Mouse (Mus musculus) liver, embryonic 12.5 days (tissue): ENCODE results near the gene Atp6v1fnb. TPM values are rescaled to one million over a fixed set of nuclear protein-coding genes. Genes with fewer than 3 reads are reported as not detected.
A peak's percentile ranks its signal among the peaks of the same experiment; 100 is the strongest.

Experiments
- ATAC-seq: fragments of 200-750 bp; cut with Nextera tagmentation; 2 replicates; pipeline ENCODE4 v1.8.0; 2017; ENCODE audit warnings: moderate number of reproducible peaks, mild to moderate bottlenecking, moderate library complexity
- H3K27ac ChIP-seq: fragments of 300-500 bp; sonication (generic); 2 replicates; pipeline ENCODE4 v1.5.1; 2016; ENCODE audit warnings: mild to moderate bottlenecking
- H3K27me3 ChIP-seq: fragments of 300-500 bp; sonication (generic); replicated peaks from 2 replicates; pipeline ENCODE4 v1.6.1; 2016; ENCODE audit warnings: mild to moderate bottlenecking, moderate library complexity
- H3K36me3 ChIP-seq: fragments of 300-500 bp; sonication (generic); 2 replicates; pipeline ENCODE4 v1.6.1; 2016; ENCODE audit warnings: mild to moderate bottlenecking, moderate library complexity
- H3K4me1 ChIP-seq: fragments of 300-500 bp; sonication (generic); 2 replicates; pipeline ENCODE4 v1.6.1; 2016
- H3K4me2 ChIP-seq: fragments of 300-500 bp; sonication (generic); 2 replicates; pipeline ENCODE4 v1.6.1; 2016; ENCODE audit warnings: mild to moderate bottlenecking, moderate library complexity
- H3K4me3 ChIP-seq: fragments of 300-500 bp; sonication (generic); 2 replicates; pipeline ENCODE4 v1.5.1; 2016; ENCODE audit warnings: mild to moderate bottlenecking, moderate library complexity
- H3K9ac ChIP-seq: fragments of 300-500 bp; sonication (generic); 2 replicates; pipeline ENCODE4 v1.6.1; 2016; ENCODE audit warnings: mild to moderate bottlenecking, moderate library complexity
- H3K9me3 ChIP-seq: fragments of 300-500 bp; sonication (generic); replicated peaks from 2 replicates; pipeline ENCODE4 v1.6.1; 2016; ENCODE audit warnings: mild to moderate bottlenecking, moderate library complexity
- WGBS: fragments of 180-500 bp; shearing (Covaris S2); methylation state at CpG from one replicate; pipeline ENCODE4 v1.1.7; 2016; ENCODE audit not compliant: insufficient replicate concordance; 5-methylcytosine and 5-hydroxymethylcytosine counted together
- polyA plus RNA-seq: library from polyadenylated mRNA; unstranded; fragments of >200 nt; fragmentation: Nextera tagmentation; extraction: Ambion mirVana; gene quantifications from 2 replicates; pipeline ENCODE4 v1.2.1, GENCODE M21; 2016

The Atp6v1fnb gene
- polyA plus RNA-seq, 1 experiment from 2014 or later, result not detected

DNA sequence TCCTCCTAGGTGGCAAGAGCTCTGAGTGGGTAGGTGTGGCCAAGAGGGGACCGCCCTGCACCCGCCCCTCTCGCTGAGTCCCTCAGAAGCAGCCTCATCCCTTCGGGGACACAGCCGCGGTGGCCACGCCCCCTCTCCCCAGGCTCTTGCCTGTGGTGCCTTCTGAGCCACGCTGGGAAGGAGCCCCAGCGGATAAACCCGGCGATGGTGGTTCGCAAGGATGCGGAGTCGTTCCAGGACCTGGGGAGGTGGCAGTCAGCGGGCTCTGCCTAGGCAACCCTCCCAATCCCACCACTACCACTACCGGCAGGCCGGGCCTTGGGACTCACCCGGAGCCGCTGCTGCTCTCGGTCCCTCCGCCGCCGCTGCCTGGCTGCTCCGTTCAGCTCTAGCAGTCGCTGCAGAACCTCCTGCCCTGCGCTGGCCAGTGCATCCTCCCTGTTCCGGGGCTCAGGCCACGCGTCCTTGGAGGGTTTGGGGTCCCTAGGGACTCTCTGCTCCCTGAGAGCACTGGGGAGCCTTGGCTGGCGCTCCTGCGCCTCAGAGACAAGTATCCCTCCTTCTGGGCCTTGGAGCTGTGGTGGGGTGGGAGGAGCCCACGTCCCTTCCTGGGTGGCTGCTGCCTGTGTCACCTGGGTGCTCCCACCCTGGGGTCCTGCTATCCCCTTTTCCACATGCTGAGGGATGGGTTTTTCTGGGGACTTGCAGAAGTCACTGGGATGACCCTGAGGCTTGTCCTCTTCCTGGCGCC lies 2.9 kb downstream of the Atp6v1fnb start:
- Histone ChIP-seq H3K36me3 (peaks cover 25% of the 10 kb centered on the region), H3K4me3 (peak overlapping the region; percentile 57), H3K27me3 (peaks cover 43% of the 10 kb centered on the region), H3K9ac (peak overlapping the region; percentile 68), H3K27ac (no peak overlapping the region), H3K4me2 (peak overlapping the region; percentile 81), H3K9me3 (no peaks in the 10 kb centered on the region), H3K4me1 (peaks cover 16% of the 10 kb centered on the region)
- whole genome bisulfite sequencing, result 4% methylated on average over 33 of the region's 33 CpGs
- peak; percentile 98 for ATAC-seq

DNA sequence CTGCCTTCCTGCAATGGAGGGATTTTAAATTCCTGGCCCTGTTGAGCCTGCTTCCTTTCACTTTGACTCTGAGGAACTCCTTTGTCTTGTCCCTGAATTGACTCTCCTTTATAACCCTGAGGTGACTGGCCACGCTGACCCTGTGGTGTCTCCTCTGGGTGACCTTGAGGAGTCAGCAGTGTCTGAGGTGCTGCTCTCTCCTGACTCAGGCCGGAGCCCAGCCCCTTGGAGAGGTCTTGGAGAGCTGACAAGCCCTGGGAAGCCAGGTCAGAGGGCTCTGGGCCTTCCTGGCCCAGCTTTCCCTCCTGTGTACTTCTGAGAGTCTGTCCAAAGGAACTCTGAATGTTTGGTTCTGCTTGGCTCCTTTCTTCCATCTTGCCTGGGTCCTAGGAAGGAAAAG lies 3.5 kb downstream of the Atp6v1fnb start:
- H3K4me1 ChIP-seq, result peaks cover 16% of the 10 kb centered on the region
- H3K9me3 ChIP-seq, result no peaks in the 10 kb centered on the region
- H3K27ac ChIP-seq, result no peak overlapping the region
- peak overlapping the region; percentile 81 for H3K4me2 ChIP-seq
- WGBS, result 65% methylated on average over 2 of the region's 2 CpGs
- 0 out of 2 replicates have a peak overlapping the region, but pooled peaks have one; percentile 68 for H3K9ac ChIP-seq
- peak overlapping the region; percentile 57; the same call in 1 of the 2 replicates for H3K4me3 ChIP-seq
- no peak for ATAC-seq
- peaks cover 43% of the 10 kb centered on the region for H3K27me3 ChIP-seq
- peaks cover 22% of the 10 kb centered on the region for H3K36me3 ChIP-seq

DNA sequence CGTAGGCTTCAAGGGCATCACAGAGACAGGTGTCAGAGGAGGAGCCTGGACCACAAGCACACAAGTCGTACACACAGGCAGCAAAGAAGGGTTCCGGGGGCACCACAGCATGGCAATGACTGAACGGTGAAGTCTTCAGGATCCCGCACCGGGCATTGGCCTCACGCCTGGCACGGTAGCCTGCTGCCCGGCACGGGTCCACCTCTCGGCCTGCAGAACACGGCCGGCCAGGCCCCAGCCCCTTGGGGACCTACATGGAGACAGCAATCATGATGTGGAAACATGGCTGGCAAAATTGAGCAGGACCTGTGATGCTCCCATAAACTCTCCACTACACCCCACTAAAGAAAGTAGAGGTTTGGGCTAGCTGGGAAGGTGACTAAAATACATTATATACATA lies 11.5 kb downstream of the Atp6v1fnb start:
- no peaks in the 10 kb centered on the region for H3K36me3 ChIP-seq
- no peaks in the 10 kb centered on the region for H3K9me3 ChIP-seq
- H3K4me2 ChIP-seq, result no peak overlapping the region
- H3K4me3 ChIP-seq, result no peak overlapping the region
- peaks cover 10% of the 10 kb centered on the region for H3K4me1 ChIP-seq
- H3K27me3 ChIP-seq, result peaks cover 65% of the 10 kb centered on the region
- 78% methylated on average over 13 of the region's 13 CpGs for WGBS
- H3K9ac ChIP-seq, result no peak overlapping the region
- no peak overlapping the region for H3K27ac ChIP-seq
- no peak for ATAC-seq

DNA sequence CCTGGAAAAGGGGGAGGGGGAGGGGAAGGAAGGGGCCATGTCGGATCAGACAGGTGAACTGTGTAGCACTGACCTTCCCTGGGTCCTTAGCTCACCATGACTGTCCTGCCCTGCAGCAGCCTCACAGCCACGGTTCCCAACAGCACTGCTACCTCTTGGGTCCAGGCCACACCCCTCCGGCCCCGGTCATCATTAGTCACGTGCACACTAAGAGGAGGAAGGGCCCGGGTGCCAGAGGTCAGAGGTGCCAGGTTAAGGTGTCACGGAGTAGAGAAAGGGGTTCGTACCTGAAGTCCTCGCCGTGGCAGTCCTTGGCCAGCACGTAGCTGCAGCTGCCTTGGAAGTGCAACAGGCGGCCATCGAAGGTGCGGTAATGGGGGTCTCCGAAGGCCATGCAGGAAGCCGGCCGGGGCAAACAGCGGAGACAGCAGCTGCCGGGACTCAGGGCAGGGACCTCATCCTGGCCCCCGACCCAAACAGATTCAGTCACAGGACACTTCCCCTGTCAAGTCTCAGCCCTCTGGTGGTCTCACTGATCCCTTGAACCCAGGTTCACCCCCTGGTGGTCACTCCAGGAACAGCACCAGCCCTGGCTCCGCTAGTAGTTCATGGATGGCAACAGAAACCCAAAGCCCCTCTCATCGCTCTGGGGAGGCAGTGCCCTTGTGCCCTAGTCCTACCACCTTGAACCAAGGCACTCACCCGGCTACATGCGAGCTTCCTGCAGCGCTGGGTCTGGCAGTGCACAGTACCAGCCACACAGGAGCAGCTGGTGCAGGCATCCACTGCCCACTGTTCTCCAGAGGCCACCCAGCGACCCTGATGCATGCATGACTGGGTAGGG lies 13.7 kb downstream of the Atp6v1fnb start:
- peaks cover 10% of the 10 kb centered on the region for H3K4me1 ChIP-seq
- H3K9me3 ChIP-seq, result no peaks in the 10 kb centered on the region
- peak; percentile 60 for ATAC-seq
- H3K27me3 ChIP-seq, result peaks cover 71% of the 10 kb centered on the region
- no peak overlapping the region for H3K27ac ChIP-seq
- H3K4me2 ChIP-seq, result peak overlapping the region; percentile 78
- 7% methylated on average over 26 of the region's 26 CpGs for WGBS
- peak overlapping the region; percentile 41; the same call in 1 of the 2 replicates for H3K9ac ChIP-seq
- H3K36me3 ChIP-seq, result no peaks in the 10 kb centered on the region
- H3K4me3 ChIP-seq, result peak overlapping the region; percentile 50

DNA sequence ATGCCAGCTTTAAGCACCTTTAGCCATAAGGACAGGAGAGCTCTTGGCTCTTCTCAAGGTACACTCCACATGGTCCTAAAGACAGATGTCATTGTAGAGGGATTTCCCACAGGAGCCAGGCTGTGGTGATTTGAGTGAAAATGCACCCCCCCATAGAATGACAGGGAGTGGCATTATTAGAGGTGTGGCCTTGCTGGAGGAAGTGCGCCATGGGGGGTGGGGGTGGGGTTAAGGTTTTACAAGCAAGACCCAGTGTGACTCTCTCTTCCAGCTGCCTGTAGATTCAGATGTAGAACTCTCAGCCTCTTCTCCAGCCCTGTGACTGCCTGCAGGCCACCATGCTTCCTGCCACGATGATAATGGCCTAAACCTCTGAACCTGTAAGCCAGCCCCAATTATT lies 14.7 kb downstream of the Atp6v1fnb start:
- Histone ChIP-seq H3K4me2 (no peak overlapping the region), H3K36me3 (no peaks in the 10 kb centered on the region), H3K9ac (no peak overlapping the region), H3K4me3 (no peak overlapping the region), H3K4me1 (peaks cover 10% of the 10 kb centered on the region), H3K27me3 (peaks cover 81% of the 10 kb centered on the region), H3K27ac (no peak overlapping the region), H3K9me3 (no peaks in the 10 kb centered on the region)
- ATAC-seq, result no peak
- WGBS, result 37% methylated on average over 2 of the region's 2 CpGs

DNA sequence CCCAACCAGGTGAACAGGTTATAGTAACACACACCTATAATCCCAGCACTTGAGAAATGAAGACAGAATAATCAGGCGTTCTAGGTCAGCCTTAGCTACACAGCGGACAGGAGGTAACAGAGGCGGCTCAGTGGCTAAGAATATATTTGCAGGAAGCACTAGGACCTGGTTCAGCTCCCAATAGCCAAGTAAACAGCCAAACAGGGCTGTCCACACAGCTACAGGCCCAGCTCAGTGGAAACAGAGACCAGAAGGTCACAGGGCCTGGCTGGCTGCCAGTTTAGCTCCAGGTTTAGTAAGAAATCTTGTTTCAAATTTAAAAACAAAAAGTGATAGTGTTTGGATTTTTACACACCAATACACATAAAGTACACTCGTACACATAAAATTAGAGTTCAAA lies 22.9 kb downstream of the Atp6v1fnb start:
- peaks cover 95% of the 10 kb centered on the region for H3K27me3 ChIP-seq
- H3K9ac ChIP-seq, result no peak overlapping the region
- H3K36me3 ChIP-seq, result no peaks in the 10 kb centered on the region
- H3K4me1 ChIP-seq, result peaks cover 7% of the 10 kb centered on the region
- H3K27ac ChIP-seq, result no peak overlapping the region
- H3K9me3 ChIP-seq, result no peaks in the 10 kb centered on the region
- H3K4me2 ChIP-seq, result no peak overlapping the region
- WGBS, result 62% methylated on average over 4 of the region's 4 CpGs
- ATAC-seq, result no peak
- no peak overlapping the region for H3K4me3 ChIP-seq

DNA sequence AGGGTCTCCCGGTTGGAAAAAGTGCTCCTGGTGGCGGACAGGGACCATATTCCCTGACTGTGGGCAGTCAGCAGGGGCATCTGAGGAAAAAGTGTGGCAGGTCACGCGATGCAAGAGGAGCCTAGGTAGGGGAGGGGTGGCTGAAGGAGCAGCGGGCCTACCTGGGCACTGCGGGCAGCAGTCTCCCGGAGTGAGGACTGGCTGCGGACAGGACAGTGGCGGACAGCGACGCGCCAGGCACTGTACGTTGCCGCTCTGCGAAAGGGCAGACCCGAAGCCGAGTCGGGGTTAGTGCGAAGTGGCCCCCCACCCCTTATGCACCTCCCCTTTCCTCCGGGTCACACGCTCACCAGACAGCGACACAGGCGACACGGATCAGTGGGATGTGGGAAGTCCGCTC lies 25.0 kb downstream of the Atp6v1fnb start:
- 0 out of 2 replicates have a peak, but pooled peaks have one; percentile 6 for ATAC-seq
- no peaks in the 10 kb centered on the region for H3K36me3 ChIP-seq
- peaks cover 75% of the 10 kb centered on the region for H3K27me3 ChIP-seq
- H3K4me3 ChIP-seq, result no peak overlapping the region
- H3K4me2 ChIP-seq, result no peak overlapping the region
- 14% methylated on average over 25 of the region's 25 CpGs for WGBS
- H3K4me1 ChIP-seq, result peaks cover 22% of the 10 kb centered on the region
- no peaks in the 10 kb centered on the region for H3K9me3 ChIP-seq
- no peak overlapping the region for H3K9ac ChIP-seq
- no peak overlapping the region for H3K27ac ChIP-seq

DNA sequence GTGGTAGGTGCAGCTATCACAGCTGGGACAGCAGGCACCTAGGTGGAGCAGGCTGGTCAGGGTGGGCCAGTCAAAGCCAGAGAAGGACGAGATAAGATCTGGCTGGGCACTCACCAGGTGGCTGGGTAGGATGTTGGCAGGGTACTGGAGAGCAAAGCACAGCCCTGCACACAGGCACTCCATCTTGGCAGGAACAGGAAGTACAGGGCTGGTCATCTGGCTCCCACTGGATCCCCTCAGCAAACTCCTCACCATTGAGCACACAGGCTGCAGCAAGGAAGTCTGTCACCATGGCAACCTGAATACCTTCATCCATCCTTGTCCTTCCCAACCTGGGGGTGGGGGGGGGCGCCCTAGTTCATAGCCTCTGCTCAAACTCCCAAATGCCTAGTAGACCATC lies 26.6 kb downstream of the Atp6v1fnb start:
- WGBS, result 16% methylated on average over 2 of the region's 2 CpGs
- no peak for ATAC-seq
- no peaks in the 10 kb centered on the region for H3K9me3 ChIP-seq
- no peak overlapping the region for H3K27ac ChIP-seq
- H3K4me2 ChIP-seq, result no peak overlapping the region
- no peak overlapping the region for H3K4me3 ChIP-seq
- H3K9ac ChIP-seq, result no peak overlapping the region
- no peaks in the 10 kb centered on the region for H3K36me3 ChIP-seq
- H3K27me3 ChIP-seq, result peaks cover 60% of the 10 kb centered on the region
- peaks cover 26% of the 10 kb centered on the region for H3K4me1 ChIP-seq

DNA sequence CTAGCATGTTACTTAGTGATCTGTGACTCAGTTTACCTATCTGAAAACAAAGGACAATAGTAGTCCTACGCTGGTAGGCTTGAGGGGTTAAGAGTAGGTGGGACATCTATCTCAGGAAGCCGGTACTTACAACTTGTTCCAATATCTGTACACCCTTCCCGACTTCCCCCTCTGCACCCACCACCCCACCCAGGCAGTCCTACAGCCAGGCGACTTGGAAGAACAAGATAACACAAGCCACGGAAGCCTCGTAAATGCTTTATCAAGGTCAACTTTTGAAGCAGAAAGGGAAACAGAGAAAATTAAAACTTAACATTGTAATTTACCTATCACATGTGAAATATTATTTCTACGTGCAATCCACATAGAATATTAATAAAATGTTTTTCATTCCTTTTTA lies 28.9 kb downstream of the Atp6v1fnb start:
- H3K27ac ChIP-seq, result no peak overlapping the region
- peak overlapping the region; percentile 28; the same call in 1 of the 2 replicates for H3K4me2 ChIP-seq
- 31% methylated on average over 7 of the region's 7 CpGs for WGBS
- peaks cover 51% of the 10 kb centered on the region for H3K27me3 ChIP-seq
- H3K36me3 ChIP-seq, result no peaks in the 10 kb centered on the region
- no peak overlapping the region for H3K9ac ChIP-seq
- H3K9me3 ChIP-seq, result no peaks in the 10 kb centered on the region
- no peak overlapping the region for H3K4me3 ChIP-seq
- ATAC-seq, result peak; percentile 52; the same call in 1 of the 2 replicates
- H3K4me1 ChIP-seq, result peaks cover 26% of the 10 kb centered on the region

DNA sequence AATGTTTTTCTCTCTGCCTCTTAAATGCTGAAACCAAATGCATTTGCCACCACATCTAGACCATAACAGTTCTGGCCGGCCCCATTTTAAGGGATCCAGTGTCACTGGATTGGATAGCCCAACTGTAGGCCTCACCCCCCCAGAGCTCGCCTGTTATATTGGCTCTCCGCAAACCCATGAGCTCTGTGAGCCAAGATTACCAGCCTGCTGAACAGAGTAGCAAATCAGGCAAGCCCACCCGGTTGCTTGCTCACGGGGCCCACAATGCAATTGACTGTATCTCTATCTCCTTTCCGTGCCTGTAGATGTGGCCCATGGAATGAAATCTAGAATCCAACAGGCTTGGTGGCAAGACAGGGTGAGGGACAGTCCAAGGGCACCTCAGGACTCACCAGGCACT lies 29.6 kb downstream of the Atp6v1fnb start:
- Histone ChIP-seq H3K4me1 (peaks cover 26% of the 10 kb centered on the region), H3K9me3 (no peaks in the 10 kb centered on the region), H3K4me2 (no peak overlapping the region), H3K27me3 (peaks cover 51% of the 10 kb centered on the region), H3K27ac (peak overlapping the region; percentile 49; the same call in 1 of the 2 replicates), H3K36me3 (no peaks in the 10 kb centered on the region), H3K4me3 (no peak overlapping the region), H3K9ac (peak overlapping the region; percentile 36; the same call in 1 of the 2 replicates)
- WGBS, result 34% methylated on average over 6 of the region's 6 CpGs
- ATAC-seq, result peak; percentile 45

DNA sequence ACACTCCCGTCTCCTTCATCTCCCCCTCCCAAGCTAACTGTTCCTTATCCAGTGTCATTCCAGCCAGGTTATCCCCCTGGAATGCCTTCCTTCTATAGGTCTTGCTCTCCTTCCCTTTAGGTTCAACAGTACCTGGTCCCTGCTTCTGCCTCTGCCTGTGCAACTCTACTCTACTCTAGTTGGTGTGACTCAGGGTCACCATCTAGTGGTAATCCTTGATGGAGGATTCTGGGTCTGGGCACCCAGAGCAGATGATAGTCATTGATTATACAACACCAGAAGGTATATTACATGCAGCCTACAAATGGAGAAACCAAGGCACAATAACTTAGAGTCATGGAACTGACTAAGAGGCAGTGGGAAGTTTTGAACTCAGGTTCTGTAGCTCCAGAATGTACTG lies 30.4 kb downstream of the Atp6v1fnb start:
- ATAC-seq, result no peak
- Histone ChIP-seq H3K4me3 (no peak overlapping the region), H3K27me3 (peaks cover 51% of the 10 kb centered on the region), H3K27ac (no peak overlapping the region), H3K9me3 (no peaks in the 10 kb centered on the region), H3K9ac (no peak overlapping the region), H3K4me1 (peaks cover 33% of the 10 kb centered on the region), H3K4me2 (no peak overlapping the region), H3K36me3 (no peaks in the 10 kb centered on the region)
- WGBS, result 74% methylated on average over 1 of the region's 1 CpGs

DNA sequence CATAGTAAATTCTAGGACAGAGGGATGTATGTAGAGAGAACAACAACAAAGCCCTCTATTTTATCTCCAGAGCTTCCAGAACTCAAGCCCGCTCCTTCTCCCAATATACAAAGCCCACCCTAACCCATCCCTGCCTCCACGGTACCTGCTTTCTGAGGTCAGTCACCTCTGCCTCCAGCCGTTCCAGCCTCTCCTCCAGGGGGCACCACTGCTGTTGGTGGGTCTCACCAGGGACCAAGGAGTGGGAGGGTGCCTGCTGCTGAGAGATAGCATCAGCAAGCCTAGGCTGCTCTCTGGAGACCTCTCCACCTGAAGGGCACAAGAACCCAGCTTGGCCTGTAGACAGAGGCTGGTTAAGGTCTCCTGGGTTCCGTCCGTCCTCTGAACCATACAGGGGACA lies 34.3 kb downstream of the Atp6v1fnb start:
- no peak overlapping the region for H3K4me3 ChIP-seq
- no peak for ATAC-seq

More for the DNA sequence above, 34.3 kb downstream of the Atp6v1fnb start:
- Histone ChIP-seq H3K9ac (no peak overlapping the region), H3K4me2 (no peak overlapping the region), H3K4me1 (peaks cover 32% of the 10 kb centered on the region), H3K27me3 (peaks cover 63% of the 10 kb centered on the region), H3K27ac (no peak overlapping the region), H3K9me3 (no peaks in the 10 kb centered on the region), H3K36me3 (no peaks in the 10 kb centered on the region)
- WGBS, result 67% methylated on average over 5 of the region's 5 CpGs
